Mouse (Mus musculus): ENCODE data around the gene Defb35. TPM values are rescaled to one million over a fixed set of nuclear protein-coding genes. Genes with fewer than 3 reads are reported as not detected.

Defb35 gene
- total and polyA plus RNA-seq, 2 experiments = not detected

DNA sequence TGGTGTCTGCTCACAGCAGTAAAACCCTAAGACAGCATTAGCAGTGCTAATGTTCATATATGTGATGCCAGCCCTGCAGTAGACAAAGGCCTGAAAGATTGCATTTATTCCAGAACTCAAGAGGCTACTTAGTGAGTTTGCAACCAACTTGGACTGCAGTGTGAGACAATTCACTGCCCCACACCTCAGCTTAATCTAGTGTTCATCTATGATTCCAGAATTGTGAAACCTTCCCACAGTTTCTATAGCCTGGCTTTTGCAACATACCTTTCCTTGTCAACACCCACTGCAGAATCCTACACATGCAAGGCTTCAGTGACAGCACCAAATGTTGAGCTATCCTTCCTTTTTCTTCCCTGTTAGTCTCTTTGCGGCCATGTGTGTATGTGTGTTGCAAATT, 28.5 kb downstream of the Defb35 start:
- Histone ChIP-seq H3K4me1 (ENCODE audit: control insufficient read depth, insufficient read depth, low read length) (no peaks in the 10 kb centered on the region), H3K27ac (replicated peaks; ENCODE audit: insufficient read depth, low read depth, low read length) (no peak overlapping the region), H3K27me3 (ENCODE audit: control insufficient read depth, insufficient read depth, low read length) (no peaks in the 10 kb centered on the region), H3K4me3 (ENCODE audit: insufficient read depth, low read depth, low read length) (no peak overlapping the region), H3K79me2 (ENCODE audit: control insufficient read depth, insufficient read depth, low read length) (no peaks in the 10 kb centered on the region), H3K36me3 (ENCODE audit: control insufficient read depth, insufficient read depth, low read length) (no peaks in the 10 kb centered on the region), H3K9ac (ENCODE audit: low read depth, low read length) (no peak overlapping the region)
- WGBS = 71% methylated on average over 1 of the region's 1 CpGs
- no peak for TF ChIP-seq POLR2A (IDR thresholded peaks at IDR 0.05; ENCODE audit: extremely low read depth, insufficient read depth, low read length)
- TF ChIP-seq CTCF (IDR thresholded peaks at IDR 0.05; ENCODE audit: low read depth, low read length) = no peak
- DNase-seq (ENCODE audit: extremely low read depth, low read depth, low spot score) = no peak

DNA sequence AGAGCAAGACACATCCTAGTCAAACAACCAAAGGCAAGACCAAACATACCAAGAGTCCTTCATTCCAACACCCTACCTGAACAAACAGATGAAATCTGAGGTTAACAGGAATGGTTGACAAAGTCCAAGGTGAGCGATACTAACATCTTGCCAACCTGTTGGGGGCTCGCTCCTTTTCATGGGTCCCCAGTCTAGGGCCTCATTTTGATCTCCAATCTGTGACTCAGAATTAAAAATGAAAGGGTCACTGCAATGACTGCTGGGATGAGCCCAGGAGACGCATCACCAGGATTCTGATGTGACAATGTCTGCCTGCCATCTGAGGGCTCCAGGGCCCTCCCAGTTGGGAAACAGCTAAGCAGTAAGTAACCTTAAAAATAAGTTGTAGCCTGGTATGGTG, 31.3 kb downstream of the Defb35 start, which contains the start of gene Ccdc70:
Gene Ccdc70 (plus strand): TSS at position 301 of the 400 bp plus-strand sequence.
- Histone ChIP-seq H3K27me3 (ENCODE audit: control insufficient read depth, insufficient read depth, low read length) (no peaks in the 10 kb centered on the region), H3K4me3 (ENCODE audit: insufficient read depth, low read depth, low read length) (no peak within 1 kb of the TSS), H3K27ac (replicated peaks; ENCODE audit: insufficient read depth, low read depth, low read length) (no peak within 1 kb of the TSS), H3K9ac (ENCODE audit: low read depth, low read length) (no peak within 1 kb of the TSS), H3K4me1 (ENCODE audit: control insufficient read depth, insufficient read depth, low read length) (no peaks in the 10 kb centered on the region), H3K36me3 (ENCODE audit: control insufficient read depth, insufficient read depth, low read length) (no peaks in the 10 kb centered on the region), H3K79me2 (ENCODE audit: control insufficient read depth, insufficient read depth, low read length) (no peaks in the 10 kb centered on the region)
- WGBS = 70% methylated on average over 3 of the region's 3 CpGs
- TF ChIP-seq CTCF (IDR thresholded peaks at IDR 0.05; ENCODE audit: low read depth, low read length) (no peak), POLR2A (IDR thresholded peaks at IDR 0.05; ENCODE audit: extremely low read depth, insufficient read depth, low read length) (no peak)
- DNase-seq (ENCODE audit: extremely low read depth, low read depth, low spot score) = no peak

DNA sequence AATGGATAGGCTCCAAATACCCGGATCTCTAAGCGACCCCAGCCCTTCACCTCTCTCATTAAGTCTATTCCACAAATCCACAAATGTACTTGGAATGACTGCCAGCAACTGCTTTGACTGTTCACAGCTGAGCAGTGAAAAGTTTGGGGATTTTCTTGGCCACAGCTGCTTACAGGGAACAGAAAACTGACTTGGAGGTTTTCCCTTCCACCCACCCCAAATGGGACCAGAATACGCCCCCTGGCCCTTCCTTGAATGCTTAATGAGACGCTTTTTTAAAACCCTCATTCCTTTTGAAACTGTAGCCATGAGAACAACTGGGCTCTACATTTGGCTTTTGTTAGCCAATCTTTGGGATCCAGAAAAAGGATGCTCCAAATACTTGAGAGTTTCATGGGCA, 40.0 kb downstream of the Defb35 start:
- no peaks in the 10 kb centered on the region for H3K36me3 ChIP-seq (ENCODE audit: control insufficient read depth, insufficient read depth, low read length)
- no peak overlapping the region for H3K27ac ChIP-seq (replicated peaks; ENCODE audit: insufficient read depth, low read depth, low read length)
- no peaks in the 10 kb centered on the region for H3K4me1 ChIP-seq (ENCODE audit: control insufficient read depth, insufficient read depth, low read length)
- H3K27me3 ChIP-seq (ENCODE audit: control insufficient read depth, insufficient read depth, low read length) = no peaks in the 10 kb centered on the region
- no peaks in the 10 kb centered on the region for H3K79me2 ChIP-seq (ENCODE audit: control insufficient read depth, insufficient read depth, low read length)
- H3K4me3 ChIP-seq (ENCODE audit: insufficient read depth, low read depth, low read length) = no peak overlapping the region
- TF ChIP-seq POLR2A (IDR thresholded peaks at IDR 0.05; ENCODE audit: extremely low read depth, insufficient read depth, low read length) (no peak), CTCF (IDR thresholded peaks at IDR 0.05; ENCODE audit: low read depth, low read length) (no peak)
- 64% methylated on average over 4 of the region's 4 CpGs for WGBS
- no peak overlapping the region for H3K9ac ChIP-seq (ENCODE audit: low read depth, low read length)
- DNase-seq (ENCODE audit: extremely low read depth, low read depth, low spot score) = no peak

DNA sequence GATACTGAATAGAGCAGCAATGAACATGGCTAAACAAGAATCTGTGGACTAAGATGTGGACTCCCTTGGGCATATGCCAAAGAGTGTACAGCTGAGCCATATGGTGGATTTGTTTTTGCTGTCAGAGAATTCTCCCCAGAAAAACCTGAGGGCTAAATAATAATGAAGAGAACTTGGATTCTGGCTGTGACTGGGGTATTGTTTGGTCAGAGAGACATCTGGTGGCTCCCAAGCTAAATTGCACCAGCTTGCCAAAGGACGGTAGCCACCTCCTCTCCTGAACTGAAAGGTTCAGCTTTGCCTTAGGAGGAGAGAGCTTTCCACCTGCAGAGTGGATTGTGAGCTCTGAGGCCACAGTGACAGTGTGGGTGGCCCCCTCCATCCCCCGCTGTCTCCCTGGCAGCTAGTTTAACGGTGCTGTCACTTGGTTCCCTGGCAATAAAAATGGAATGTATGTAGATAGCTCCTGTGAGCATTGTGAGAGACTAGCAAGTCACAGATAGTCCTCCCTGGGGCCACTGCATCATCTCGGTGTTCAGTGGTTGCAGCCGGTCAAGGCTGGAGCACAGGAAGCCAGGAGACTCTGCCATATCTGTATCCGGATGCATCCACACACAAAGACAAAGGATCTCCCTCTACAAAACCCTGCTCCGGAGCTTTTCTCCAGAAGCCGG, 43.6 kb downstream of the Defb35 start:
- H3K27ac ChIP-seq (replicated peaks; ENCODE audit: insufficient read depth, low read depth, low read length) = no peak overlapping the region
- H3K4me1 ChIP-seq (ENCODE audit: control insufficient read depth, insufficient read depth, low read length) = no peaks in the 10 kb centered on the region
- no peaks in the 10 kb centered on the region for H3K36me3 ChIP-seq (ENCODE audit: control insufficient read depth, insufficient read depth, low read length)
- H3K27me3 ChIP-seq (ENCODE audit: control insufficient read depth, insufficient read depth, low read length) = no peaks in the 10 kb centered on the region
- no peak for TF ChIP-seq CTCF (IDR thresholded peaks at IDR 0.05; ENCODE audit: low read depth, low read length)
- TF ChIP-seq POLR2A (IDR thresholded peaks at IDR 0.05; ENCODE audit: extremely low read depth, insufficient read depth, low read length) = no peak
- no peaks in the 10 kb centered on the region for H3K79me2 ChIP-seq (ENCODE audit: control insufficient read depth, insufficient read depth, low read length)
- WGBS = 61% methylated on average over 8 of the region's 8 CpGs
- no peak overlapping the region for H3K9ac ChIP-seq (ENCODE audit: low read depth, low read length)
- no peak overlapping the region for H3K4me3 ChIP-seq (ENCODE audit: insufficient read depth, low read depth, low read length)
- DNase-seq (ENCODE audit: extremely low read depth, low read depth, low spot score) = no peak

Other genes starting within 250 kb of the Defb35 start
- gene AY761184, start 234.7 kb upstream of the Defb35 start, total RNA-seq (2014; rRNA removed) = not detected in 2 replicates
- not detected in 2 replicates for gene AY761184, start 234.7 kb upstream of the Defb35 start, polyA plus RNA-seq (2012; rRNA removed)
- gene Defa24, start 203.9 kb upstream of the Defb35 start, total RNA-seq (2014; rRNA removed) = not detected in 2 replicates
- not detected in 2 replicates for gene Defa24, start 203.9 kb upstream of the Defb35 start, polyA plus RNA-seq (2012; rRNA removed)
- gene Defb50, start 114.8 kb upstream of the Defb35 start, total RNA-seq (2014; rRNA removed) = not detected in 2 replicates
- gene Defb50, start 114.8 kb upstream of the Defb35 start, polyA plus RNA-seq (2012; rRNA removed) = not detected in 2 replicates
- gene Defb2, start 98.4 kb upstream of the Defb35 start, total RNA-seq (2014; rRNA removed) = not detected in 2 replicates
- not detected in 2 replicates for gene Defb2, start 98.4 kb upstream of the Defb35 start, polyA plus RNA-seq (2012; rRNA removed)
- not detected in 2 replicates for gene Defb10, start 79.5 kb upstream of the Defb35 start, total RNA-seq (2014; rRNA removed)
- not detected in 2 replicates for gene Defb10, start 79.5 kb upstream of the Defb35 start, polyA plus RNA-seq (2012; rRNA removed)
- gene Defb9, start 52.9 kb upstream of the Defb35 start, total RNA-seq (2014; rRNA removed) = not detected in 2 replicates
- not detected in 2 replicates for gene Defb9, start 52.9 kb upstream of the Defb35 start, polyA plus RNA-seq (2012; rRNA removed)
- gene Defb11, start 31.9 kb upstream of the Defb35 start, total RNA-seq (2014; rRNA removed) = not detected in 2 replicates
- gene Defb11, start 31.9 kb upstream of the Defb35 start, polyA plus RNA-seq (2012; rRNA removed) = not detected in 2 replicates
- gene Defb15, start 5.6 kb upstream of the Defb35 start, total RNA-seq (2014; rRNA removed) = not detected in 2 replicates
- not detected in 2 replicates for gene Defb15, start 5.6 kb upstream of the Defb35 start, polyA plus RNA-seq (2012; rRNA removed)
- gene Defb13, start 8.4 kb downstream of the Defb35 start, total RNA-seq (2014; rRNA removed) = not detected in 2 replicates
- not detected in 2 replicates for gene Defb13, start 8.4 kb downstream of the Defb35 start, polyA plus RNA-seq (2012; rRNA removed)
- gene Fam90a1a, start 20.4 kb downstream of the Defb35 start, total RNA-seq (2014; rRNA removed) = not detected in 2 replicates
- gene Fam90a1a, start 20.4 kb downstream of the Defb35 start, polyA plus RNA-seq (2012; rRNA removed) = not detected in 2 replicates
- not detected in 2 replicates for gene Ccdc70, start 31.4 kb downstream of the Defb35 start, total RNA-seq (2014; rRNA removed)
- not detected in 2 replicates for gene Ccdc70, start 31.4 kb downstream of the Defb35 start, polyA plus RNA-seq (2012; rRNA removed)
- gene Atp7b, start 122.0 kb downstream of the Defb35 start, total RNA-seq (2014; rRNA removed) = 9.8 and 14.5 TPM in 2 replicates
- 10.7 and 12.5 TPM in 2 replicates for gene Atp7b, start 122.0 kb downstream of the Defb35 start, polyA plus RNA-seq (2012; rRNA removed)
- 15.2 and 22.2 TPM in 2 replicates for gene Alg11, start 122.4 kb downstream of the Defb35 start, total RNA-seq (2014; rRNA removed)
- gene Alg11, start 122.4 kb downstream of the Defb35 start, polyA plus RNA-seq (2012; rRNA removed) = 4.8 and 11.6 TPM in 2 replicates
- 0.20 and 0.28 TPM in 2 replicates for gene Nek5, start 186.7 kb downstream of the Defb35 start, total RNA-seq (2014; rRNA removed)
- 0.04 and 0.10 TPM in 2 replicates for gene Nek5, start 186.7 kb downstream of the Defb35 start, polyA plus RNA-seq (2012; rRNA removed)
- 1.1 and 1.5 TPM in 2 replicates for gene Nek3, start 228.1 kb downstream of the Defb35 start, total RNA-seq (2014; rRNA removed)
- 0.56 and 0.71 TPM in 2 replicates for gene Nek3, start 228.1 kb downstream of the Defb35 start, polyA plus RNA-seq (2012; rRNA removed)
- gene Ckap2, start 247.5 kb downstream of the Defb35 start, total RNA-seq (2014; rRNA removed) = 0.65 and 1.7 TPM in 2 replicates
- gene Ckap2, start 247.5 kb downstream of the Defb35 start, polyA plus RNA-seq (2012; rRNA removed) = 0.10 and 0.18 TPM in 2 replicates

Measured in liver, adult 2 months (tissue).